Mouse (Mus musculus): ENCODE measurements at regions not wholly inside any gene's neighbourhood (a gene's known extent, or its start where the extent isn't known, plus 50 kb on each side); places are given as distances from the start of the nearest gene placed in this dataset.

GRCm38 (mm10) chr13:100954598-100955251, 121.5 kb upstream of the Slc30a5 start:
- in situ Hi-C loops (cut with MboI; ENCODE audit: low pct_ligation_motif_present, low pct_unique_long_range_greater_than_20kb, low sequenced_read_pairs), result no loop called here
- dilution Hi-C loops (cut with MboI; ENCODE audit: extremely low pct_ligation_motif_present, extremely low pct_unique_long_range_greater_than_20kb, low sequenced_read_pairs), result no loop called here

GRCm38 (mm10) chr13:100954106-100954505, 120.9 kb upstream of the Slc30a5 start:
- H3K79me2 ChIP-seq (replicated peaks; ENCODE audit: control insufficient read depth, extremely low read depth, insufficient read depth, poor library complexity, severe bottlenecking), result no peaks in the 10 kb centered on the region
- no peak overlapping the region for H3K4me3 ChIP-seq (replicated peaks in 1 of 3; ENCODE audit: low read depth in 2 of 3, low read length in 2 of 3, poor library complexity in 1 of 3)
- no peaks in the 10 kb centered on the region for H3K36me3 ChIP-seq (replicated peaks in 1 of 2; ENCODE audit: control insufficient read depth in 1 of 2, insufficient read depth in 1 of 2, low read length in 1 of 2)
- H3K9ac ChIP-seq (ENCODE audit: insufficient read depth, low read depth), result no peak overlapping the region
- in situ Hi-C loops (cut with MboI; ENCODE audit: low pct_ligation_motif_present, low pct_unique_long_range_greater_than_20kb, low sequenced_read_pairs), result no loop called here
- TF ChIP-seq ZMIZ1 (IDR thresholded peaks at IDR 0.05; ENCODE audit: low read depth, low read length) (no peak), UBTF (IDR thresholded peaks at IDR 0.05; ENCODE audit: low read depth, low read length) (no peak), TBP (conservative IDR thresholded peaks at IDR 0.05; ENCODE audit: low read depth, low read length) (no peak), RCOR1 (conservative IDR thresholded peaks at IDR 0.05; ENCODE audit: low read depth, low read length) (no peak), CHD2 (IDR thresholded peaks at IDR 0.05; ENCODE audit: low read length) (no peak), MAZ (IDR thresholded peaks at IDR 0.05; ENCODE audit: low read depth, low read length) (no peak), JUN (IDR thresholded peaks at IDR 0.05; ENCODE audit: insufficient read depth, low read depth, low read length) (no peak), KAT2A (IDR thresholded peaks at IDR 0.05; ENCODE audit: insufficient replicate concordance, low read length) (no peak), MYC (IDR thresholded peaks at IDR 0.05; ENCODE audit: low read depth, low read length) (no peak), IRF4 (IDR thresholded peaks at IDR 0.05; ENCODE audit: low read depth, low read length) (no peak)
- H3K4me1 ChIP-seq (ENCODE audit: control insufficient read depth in 1 of 2, insufficient read depth in 2 of 2), result no peaks in the 10 kb centered on the region
- H3K27me3 ChIP-seq (replicated peaks), result no peaks in the 10 kb centered on the region
- dilution Hi-C loops (cut with MboI; ENCODE audit: extremely low pct_ligation_motif_present, extremely low pct_unique_long_range_greater_than_20kb, low sequenced_read_pairs), result no loop called here
- no peak overlapping the region for H3K4me2 ChIP-seq (ENCODE audit: insufficient read depth, low read depth, poor library complexity, severe bottlenecking)
- no peaks in the 10 kb centered on the region for H3K9me3 ChIP-seq (replicated peaks; ENCODE audit: low read length)
- no peak overlapping the region for H3K27ac ChIP-seq (ENCODE audit: insufficient read depth, low read depth)
- no peak for DNase-seq (ENCODE audit: extremely low read depth)

More at GRCm38 (mm10) chr13:100954598-100955251, 121.5 kb upstream of the Slc30a5 start:
- Histone ChIP-seq H3K4me1 (ENCODE audit: control insufficient read depth in 1 of 2, insufficient read depth in 2 of 2) (no peaks in the 10 kb centered on the region), H3K36me3 (replicated peaks in 1 of 2; ENCODE audit: control insufficient read depth in 1 of 2, insufficient read depth in 1 of 2, low read length in 1 of 2) (no peaks in the 10 kb centered on the region), H3K27me3 (replicated peaks) (no peaks in the 10 kb centered on the region), H3K9me3 (replicated peaks; ENCODE audit: low read length) (no peaks in the 10 kb centered on the region), H3K4me3 (replicated peaks in 1 of 3; ENCODE audit: low read depth in 2 of 3, low read length in 2 of 3, poor library complexity in 1 of 3) (no peak overlapping the region), H3K27ac (ENCODE audit: insufficient read depth, low read depth) (no peak overlapping the region), H3K4me2 (ENCODE audit: insufficient read depth, low read depth, poor library complexity, severe bottlenecking) (no peak overlapping the region), H3K79me2 (replicated peaks; ENCODE audit: control insufficient read depth, extremely low read depth, insufficient read depth, poor library complexity, severe bottlenecking) (no peaks in the 10 kb centered on the region), H3K9ac (ENCODE audit: insufficient read depth, low read depth) (no peak overlapping the region)
- TF ChIP-seq EP300 (IDR thresholded peaks at IDR 0.05; ENCODE audit: low read length), result no peak
- no peak for DNase-seq (ENCODE audit: extremely low read depth)

GRCm38 (mm10) chr13:100951185-100951508, 117.9 kb upstream of the Slc30a5 start:
- in situ Hi-C loops (cut with MboI; ENCODE audit: low pct_ligation_motif_present, low pct_unique_long_range_greater_than_20kb, low sequenced_read_pairs) (no loop called here), dilution Hi-C loops (cut with MboI; ENCODE audit: extremely low pct_ligation_motif_present, extremely low pct_unique_long_range_greater_than_20kb, low sequenced_read_pairs) (no loop called here)
- no peak for DNase-seq (ENCODE audit: extremely low read depth)
- Histone ChIP-seq H3K4me3 (replicated peaks in 1 of 3; ENCODE audit: low read depth in 2 of 3, low read length in 2 of 3, poor library complexity in 1 of 3) (no peak overlapping the region), H3K36me3 (replicated peaks in 1 of 2; ENCODE audit: control insufficient read depth in 1 of 2, insufficient read depth in 1 of 2, low read length in 1 of 2) (no peaks in the 10 kb centered on the region), H3K79me2 (replicated peaks; ENCODE audit: control insufficient read depth, extremely low read depth, insufficient read depth, poor library complexity, severe bottlenecking) (no peaks in the 10 kb centered on the region), H3K9me3 (replicated peaks; ENCODE audit: low read length) (no peaks in the 10 kb centered on the region), H3K4me1 (ENCODE audit: control insufficient read depth in 1 of 2, insufficient read depth in 2 of 2) (no peaks in the 10 kb centered on the region), H3K9ac (ENCODE audit: insufficient read depth, low read depth) (no peak overlapping the region), H3K27ac (ENCODE audit: insufficient read depth, low read depth) (no peak overlapping the region), H3K27me3 (replicated peaks) (no peaks in the 10 kb centered on the region), H3K4me2 (ENCODE audit: insufficient read depth, low read depth, poor library complexity, severe bottlenecking) (no peak overlapping the region)
- TF ChIP-seq SIN3A (IDR thresholded peaks at IDR 0.05; ENCODE audit: low read length) (no peak), ETS1 (conservative IDR thresholded peaks at IDR 0.05; ENCODE audit: low read depth, low read length) (no peak), E2F4 (IDR thresholded peaks at IDR 0.05; ENCODE audit: insufficient replicate concordance, low read depth, low read length) (no peak), ELF1 (IDR thresholded peaks at IDR 0.05; ENCODE audit: low read depth, low read length) (no peak), BHLHE40 (IDR thresholded peaks at IDR 0.05; ENCODE audit: low read depth, low read length) (no peak), IRF4 (IDR thresholded peaks at IDR 0.05; ENCODE audit: low read depth, low read length) (no peak)

Data from CH12.LX (cell line).